Mouse (Mus musculus) megakaryocyte-erythroid progenitor cell, adult 5-6 weeks (primary cell): Measurements from ENCODE around the gene Spata13. TPM values are rescaled to one million over a fixed set of nuclear protein-coding genes. Genes with fewer than 3 reads are reported as not detected.

Experiments used
- ATAC-seq: replicated peaks from 2 replicates; pipeline ENCODE4 v1.8.0; 2016; ENCODE audit warnings: mild to moderate bottlenecking, inconsistent platforms; ENCODE audit not compliant: severe bottlenecking, poor library complexity, low FRiP score, low TSS enrichment
- total RNA-seq, 2 experiments: library from RNA; stranded (forward) in 1 of 2; stranded (reverse) in 1 of 2; fragments of 200-1000, 215-1000 nt in 1 of 2; fragments of >200 nt in 1 of 2; fragmentation: Nextera tagmentation in 1 of 2; gene quantifications; 2 replicates each; pipeline ENCODE4 v1.2.3; 2014 to 2017

Spata13 gene
- total RNA-seq, 2 experiments from 2014 or later, result 1.7 to 3.0 TPM

DNA sequence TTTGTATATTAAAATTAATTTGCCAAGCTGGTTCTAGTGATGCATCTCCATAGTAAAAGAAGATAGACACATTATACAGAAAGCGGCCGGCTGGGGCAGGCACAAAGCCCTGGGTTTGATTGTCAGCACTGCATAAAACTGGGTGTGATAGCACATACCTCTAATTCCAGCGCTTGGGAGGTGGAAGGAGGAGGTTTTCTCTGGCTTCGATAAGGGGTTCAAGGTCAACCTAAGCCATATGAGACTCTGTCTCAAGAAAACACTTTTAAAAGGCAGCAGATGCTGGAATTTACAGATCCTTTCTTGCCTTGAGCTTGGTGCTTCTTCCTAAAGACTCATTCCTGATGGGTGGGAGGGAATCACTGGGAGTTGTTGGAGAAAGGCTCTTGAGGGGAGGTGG is 130.7 kb downstream of the Spata13 start:
- no peak for ATAC-seq

DNA sequence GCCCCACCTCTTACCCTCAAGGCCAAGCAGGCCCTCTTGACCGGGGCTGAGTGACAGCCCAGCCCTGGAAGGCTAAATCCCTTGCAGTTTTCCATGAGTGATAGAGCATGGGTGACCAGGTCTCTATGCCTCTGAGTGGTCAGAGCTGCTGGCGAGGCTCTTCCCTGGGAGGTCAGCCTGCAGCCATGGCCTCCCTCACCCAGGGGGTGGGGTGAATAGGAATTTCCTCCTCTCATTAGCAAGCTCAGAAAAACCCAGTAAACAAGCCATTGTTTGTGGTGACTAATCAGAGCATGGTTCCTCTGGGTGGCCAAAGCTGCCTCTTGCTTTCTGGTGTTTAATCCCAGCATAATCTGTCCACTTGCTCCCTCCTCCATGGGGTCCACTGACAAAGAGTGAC is 131.2 kb downstream of the Spata13 start:
- ATAC-seq, result no peak

DNA sequence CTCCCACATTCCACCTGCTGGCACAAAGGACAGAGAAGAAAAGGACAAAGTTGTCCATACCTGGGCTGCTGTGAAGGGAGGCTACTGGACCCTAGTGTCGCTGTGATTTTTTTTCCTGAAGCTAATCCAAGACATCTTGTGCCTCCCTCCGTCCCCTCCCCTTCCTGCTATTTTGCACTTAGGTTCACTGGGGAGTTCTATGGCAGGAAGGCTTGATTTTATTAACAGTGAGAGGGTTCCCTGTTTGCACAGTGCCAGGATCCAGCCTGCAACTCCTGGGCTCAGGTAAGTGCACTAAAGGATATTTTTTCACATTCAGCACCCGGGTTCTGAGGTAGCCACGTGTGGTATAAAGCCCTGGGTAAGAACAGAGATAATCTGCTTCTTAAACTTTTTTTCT is 134.1 kb downstream of the Spata13 start, which contains the start of gene C1qtnf9:
TSS of gene C1qtnf9 (plus strand) at position 251 of the 400 bp plus-strand sequence.
- no peak for ATAC-seq

DNA sequence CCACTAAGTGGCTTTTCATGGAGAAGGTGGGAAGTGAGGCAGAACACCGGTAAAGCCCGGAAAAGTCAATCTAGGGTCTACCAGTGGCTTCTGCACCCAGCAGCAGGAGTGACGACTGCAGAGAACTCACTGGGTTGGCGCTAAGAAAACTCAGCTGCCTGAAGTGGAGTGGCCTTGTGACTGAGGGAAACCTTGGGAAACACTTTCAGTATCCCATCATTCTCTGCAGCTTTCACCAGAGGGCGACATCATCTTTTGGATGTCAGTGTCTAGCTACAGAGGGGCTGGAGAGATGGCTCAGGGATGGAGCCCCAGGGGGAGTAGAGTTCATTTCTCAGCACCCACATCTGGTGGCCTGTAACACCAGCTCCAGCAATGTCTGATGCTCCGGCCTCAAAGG is 135.5 kb downstream of the Spata13 start:
- ATAC-seq, result no peak

DNA sequence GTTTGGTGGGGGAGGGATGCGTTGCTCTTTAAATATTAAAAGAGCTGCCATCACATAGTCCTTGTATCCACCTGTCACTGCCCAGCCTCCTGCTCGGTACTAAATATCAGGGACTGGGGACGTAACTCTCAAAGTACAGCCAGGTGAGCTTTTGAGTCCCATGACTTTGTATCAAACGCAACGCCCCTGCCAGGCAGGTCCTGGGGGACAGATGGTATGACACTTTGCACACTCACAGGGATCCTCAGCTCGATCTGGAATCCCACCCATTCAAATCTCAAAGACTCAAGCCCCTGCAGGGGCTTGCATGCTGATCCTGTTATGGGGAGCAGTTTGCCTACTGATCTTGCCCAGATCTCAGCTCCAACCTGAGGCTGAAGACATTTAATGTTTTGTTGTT is 136.8 kb downstream of the Spata13 start:
- no peak for ATAC-seq

DNA sequence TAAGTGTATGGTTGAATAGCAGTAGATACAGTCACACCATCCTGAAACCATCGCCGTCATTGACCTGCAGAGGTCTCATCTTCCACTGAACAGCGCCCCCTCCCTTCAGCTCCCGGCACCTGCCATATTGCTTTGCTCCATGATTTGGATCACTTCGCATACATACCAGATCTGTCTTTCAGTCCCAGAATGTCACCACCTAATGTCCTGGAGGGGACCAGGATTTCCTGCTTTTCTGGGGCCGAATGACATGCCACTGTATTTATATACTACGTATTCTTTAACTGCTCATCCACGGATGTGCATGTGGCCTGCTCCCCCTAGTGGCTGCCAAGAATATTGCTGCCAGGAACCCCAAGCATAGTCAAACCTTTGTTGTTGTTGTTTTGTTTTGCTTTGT is 137.3 kb downstream of the Spata13 start:
- peak; percentile 98 for ATAC-seq

DNA sequence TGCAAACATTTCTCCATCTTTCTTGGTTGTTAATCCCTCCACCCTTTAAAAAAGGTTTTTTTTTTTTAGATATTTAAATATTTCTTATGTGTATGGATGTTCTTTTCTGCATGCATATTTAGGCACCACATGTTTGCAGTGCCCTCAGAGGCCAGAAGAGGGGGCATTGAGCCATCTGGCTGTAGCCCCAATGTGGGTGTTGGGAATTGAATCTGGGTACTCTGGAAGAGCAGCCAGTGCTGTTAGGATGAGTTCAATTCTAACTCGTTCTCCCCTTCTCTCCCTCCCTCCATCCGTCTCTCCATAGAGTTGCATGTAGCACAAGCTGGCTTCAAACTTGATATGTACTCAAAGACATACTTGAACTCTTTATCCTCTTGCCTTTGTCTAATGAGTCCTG is 139.7 kb downstream of the Spata13 start:
- ATAC-seq, result no peak

DNA sequence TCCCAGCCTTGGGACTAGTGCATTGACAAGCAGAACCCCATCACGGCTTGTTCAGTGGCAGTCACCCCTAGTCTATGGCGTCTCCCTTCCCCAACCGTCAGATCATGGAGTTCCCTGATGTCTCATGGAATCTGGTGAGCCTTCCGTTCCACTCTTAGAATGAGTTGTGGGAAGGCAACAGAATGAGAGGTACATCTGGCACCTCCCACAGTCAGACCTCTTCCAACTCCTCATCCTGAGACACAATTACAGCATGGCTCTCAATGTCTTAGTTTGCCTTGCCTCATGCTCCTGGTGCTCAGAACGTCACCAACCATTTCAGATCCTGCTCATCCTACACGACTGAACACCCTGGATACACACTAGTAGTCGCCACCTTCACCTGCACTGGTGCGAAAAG is 142.7 kb downstream of the Spata13 start:
- ATAC-seq, result no peak

DNA sequence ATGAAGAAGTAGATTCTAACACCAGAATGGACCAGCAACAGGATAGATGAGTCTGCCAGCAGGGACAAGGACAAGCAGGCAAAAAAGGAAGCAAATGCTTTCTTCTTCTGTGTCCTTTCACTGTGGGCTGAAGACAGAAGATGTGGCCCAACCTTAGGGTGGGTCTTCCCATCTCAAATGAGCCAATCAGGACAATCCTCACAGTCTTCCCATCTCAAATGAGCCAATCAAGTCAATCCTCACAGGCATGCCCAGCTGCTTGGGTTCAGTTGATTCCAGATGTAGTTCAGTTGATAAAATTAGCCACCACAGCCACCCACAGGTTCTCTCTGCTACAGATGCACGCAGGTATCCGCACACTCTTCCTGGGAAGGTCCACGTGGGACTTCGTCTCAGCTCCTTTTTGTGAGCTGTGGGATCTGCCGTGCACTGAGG is 143.7 kb downstream of the Spata13 start:
- ATAC-seq, result peak; percentile 81

DNA sequence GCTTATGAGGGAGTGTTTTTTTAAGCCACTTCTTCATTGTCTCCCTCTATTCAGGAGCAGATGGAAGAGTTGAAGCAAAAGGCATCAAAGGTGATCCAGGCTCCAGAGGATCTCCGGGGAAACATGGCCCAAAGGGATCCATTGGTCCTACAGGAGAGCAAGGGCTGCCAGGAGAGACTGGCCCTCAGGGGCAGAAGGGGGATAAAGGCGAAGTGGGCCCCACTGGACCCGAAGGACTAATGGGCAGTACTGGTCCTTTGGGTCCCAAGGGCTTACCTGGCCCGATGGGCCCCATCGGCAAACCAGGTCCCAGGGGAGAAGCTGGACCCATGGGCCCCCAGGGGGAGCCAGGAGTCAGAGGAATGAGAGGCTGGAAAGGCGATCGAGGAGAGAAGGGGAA is 145.4 kb downstream of the Spata13 start:
- no peak for ATAC-seq

DNA sequence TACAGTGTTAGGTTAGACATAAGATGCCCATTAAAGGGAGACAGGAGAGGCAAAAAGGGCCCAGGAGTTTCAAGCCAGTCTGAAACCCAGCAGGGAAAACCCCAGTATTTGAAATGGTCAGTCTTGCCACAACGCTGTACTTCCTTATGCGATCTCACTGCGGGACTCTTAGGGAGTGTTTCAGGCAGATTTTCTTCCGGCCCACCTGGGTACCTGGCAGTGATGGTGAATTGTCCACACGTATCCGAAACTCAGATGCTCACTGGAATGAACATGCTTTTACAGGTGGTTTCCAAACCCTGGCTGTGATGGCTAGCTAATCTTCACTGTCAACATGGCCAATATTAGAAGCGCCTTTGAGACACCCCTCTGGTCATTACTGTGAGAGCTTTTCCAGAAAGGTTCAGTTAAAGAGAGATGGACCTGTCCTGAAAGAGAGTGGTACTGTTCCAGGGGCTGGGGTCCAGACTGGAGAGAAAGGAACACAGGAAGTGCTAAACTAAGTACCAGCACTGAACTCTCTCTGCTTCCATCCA is 148.4 kb downstream of the Spata13 start:
- ATAC-seq, result no peak

DNA sequence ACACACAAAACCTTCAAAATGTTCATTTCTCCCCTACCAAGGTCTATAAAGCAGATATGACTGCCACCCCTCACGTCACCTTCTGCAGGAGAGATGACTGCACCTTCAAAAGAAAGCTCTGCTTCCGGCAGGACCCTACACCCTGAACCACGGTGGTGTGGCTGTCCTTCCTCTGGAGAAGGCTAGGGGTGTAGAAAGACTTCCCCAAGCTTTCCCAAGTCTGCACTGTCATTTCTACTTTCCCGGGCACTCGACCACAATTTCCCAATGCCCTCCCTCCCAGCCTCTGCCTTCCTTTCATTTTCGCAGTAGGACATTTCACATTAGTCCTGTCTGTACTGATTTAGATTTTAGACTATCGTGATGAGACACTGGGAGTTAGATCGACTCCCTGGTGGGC is 149.4 kb downstream of the Spata13 start:
- ATAC-seq, result no peak

DNA sequence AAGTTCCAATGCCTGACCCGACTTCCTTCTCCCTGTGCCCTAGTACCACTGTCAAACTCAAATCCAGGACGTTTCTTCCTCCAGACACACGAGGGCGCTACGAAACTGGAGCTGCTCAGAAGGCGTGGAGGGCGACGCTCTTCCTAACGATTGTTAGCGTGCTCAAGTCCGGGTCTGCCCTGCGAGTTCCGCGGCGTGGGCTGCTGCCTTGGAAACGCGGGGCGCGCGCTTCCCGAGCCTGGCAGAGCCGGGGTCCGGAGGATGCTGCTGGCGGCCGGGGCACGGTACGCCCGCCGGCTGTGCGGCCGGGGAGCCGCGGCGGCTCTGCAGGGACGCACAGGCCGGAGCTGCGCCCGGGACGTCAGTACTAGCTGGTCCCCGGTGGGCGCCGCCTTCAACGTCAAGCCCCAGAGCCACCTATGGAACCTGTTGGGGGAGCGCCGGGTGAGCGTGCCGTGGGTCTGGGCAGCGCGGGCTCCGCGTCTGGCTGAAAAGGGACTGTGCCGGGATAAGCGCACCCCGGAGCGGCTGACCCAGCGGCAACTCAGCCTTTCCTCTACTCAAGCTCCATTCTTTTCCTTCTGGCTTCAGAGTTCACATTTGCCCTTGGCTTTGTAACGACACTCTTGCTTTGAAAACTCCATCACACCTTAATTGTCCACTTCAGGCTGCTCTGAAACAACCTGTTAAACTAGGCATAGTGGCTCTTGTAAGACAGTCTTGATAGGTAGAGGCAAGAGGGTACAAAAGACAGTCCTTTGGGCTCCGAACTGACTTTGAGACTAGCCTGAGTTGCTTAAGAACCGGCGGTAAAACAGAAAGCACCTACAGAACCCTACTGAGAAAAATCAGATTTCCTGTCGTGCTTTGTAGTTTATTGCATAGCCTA is 150.9 kb downstream of the Spata13 start, which contains the start of gene Mipep:
TSS of gene Mipep (plus strand) at position 147 of the 889 bp plus-strand sequence.
- ATAC-seq, result peak; percentile 91

DNA sequence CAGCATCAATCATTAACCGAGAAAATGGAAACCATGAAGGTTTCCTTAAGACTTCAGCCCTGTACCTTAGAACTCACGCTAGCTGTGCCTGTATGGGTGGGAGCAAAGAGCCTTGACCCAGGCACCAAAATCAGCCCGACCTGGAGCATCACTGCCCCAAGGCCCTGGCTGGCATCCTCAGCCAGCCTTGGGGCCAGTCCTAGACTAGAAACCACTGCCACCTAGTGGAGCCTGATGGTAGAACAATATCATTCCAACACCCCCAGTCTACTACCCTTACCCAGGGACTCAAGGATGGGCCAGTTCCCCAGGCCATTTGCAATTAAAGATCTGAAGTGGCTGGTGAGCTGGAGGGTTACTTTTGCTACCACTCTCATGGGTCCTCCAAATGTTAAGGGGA is 156.3 kb downstream of the Spata13 start:
- peak; percentile 96 for ATAC-seq

DNA sequence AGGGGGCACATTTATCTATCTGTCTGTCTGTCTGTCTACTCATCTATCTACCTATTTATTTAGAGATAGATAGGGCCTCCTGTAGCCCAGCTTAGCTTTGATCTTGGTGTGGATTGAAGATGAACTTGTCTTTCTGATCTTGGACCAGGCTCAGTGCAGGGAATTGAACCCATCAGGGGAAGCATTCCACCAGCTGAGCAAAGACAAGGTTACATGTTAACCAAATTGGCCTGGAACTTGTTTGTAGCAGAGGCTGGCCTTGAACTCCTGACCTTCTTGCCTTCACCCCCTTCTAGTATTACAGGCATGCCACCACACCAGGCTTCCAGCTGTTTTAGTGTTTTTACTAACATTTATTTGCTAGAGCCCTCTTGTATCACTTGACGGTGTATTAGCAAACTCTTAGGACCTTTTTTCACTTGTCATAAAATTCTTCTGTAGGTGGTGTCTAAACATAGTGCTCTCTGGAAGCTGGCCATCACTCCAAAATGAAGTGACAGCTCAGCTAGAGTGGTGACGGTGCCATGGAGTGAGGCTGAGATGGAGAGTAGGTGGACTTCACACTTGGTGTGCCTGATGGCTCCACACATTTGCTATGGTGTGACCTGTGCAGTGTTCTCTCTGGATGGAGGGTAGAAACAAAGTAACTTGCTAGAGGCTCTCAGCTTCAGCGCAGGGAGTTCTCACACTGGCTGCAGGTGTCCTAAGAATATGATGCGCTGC is 163.0 kb downstream of the Spata13 start:
- no peak for ATAC-seq

DNA sequence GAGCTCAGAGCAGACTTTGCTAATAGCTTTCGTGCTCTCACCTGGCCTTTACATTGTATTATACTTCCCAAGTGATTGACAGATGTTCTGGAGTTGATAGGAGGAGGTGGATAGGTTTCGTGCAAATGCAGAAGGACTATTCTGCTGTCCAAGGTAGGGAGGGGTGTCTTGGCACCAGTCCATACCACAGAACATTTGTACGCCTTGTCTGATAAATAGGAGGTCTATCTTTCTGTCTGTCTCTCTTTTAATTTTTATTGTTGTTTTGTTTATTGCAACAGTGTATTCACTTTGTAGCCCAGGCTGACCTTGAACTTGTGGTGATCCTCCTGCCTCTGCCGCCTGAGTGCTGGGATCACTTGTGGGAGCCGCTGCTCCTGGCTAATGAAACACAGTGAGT is 163.8 kb downstream of the Spata13 start:
- ATAC-seq, result peak; percentile 56

DNA sequence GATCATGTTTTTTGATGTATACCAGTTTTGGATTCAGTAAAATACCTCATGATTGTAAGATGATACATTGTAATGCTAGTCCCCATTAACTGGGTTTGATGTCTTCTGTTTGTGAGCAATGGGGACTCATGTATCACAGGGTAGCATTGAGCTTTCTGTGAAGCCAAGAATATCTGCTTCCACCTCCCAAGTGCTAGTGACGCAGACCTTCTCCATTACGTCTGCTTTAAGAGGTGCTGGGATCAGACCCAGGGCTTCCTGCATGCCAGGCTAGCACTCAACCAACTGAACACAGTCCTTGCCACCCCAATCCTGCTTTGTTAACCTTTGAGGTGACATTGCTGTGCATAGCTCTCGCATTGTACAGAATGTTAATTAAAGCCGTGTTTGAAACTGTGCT is 164.9 kb downstream of the Spata13 start:
- ATAC-seq, result no peak

DNA sequence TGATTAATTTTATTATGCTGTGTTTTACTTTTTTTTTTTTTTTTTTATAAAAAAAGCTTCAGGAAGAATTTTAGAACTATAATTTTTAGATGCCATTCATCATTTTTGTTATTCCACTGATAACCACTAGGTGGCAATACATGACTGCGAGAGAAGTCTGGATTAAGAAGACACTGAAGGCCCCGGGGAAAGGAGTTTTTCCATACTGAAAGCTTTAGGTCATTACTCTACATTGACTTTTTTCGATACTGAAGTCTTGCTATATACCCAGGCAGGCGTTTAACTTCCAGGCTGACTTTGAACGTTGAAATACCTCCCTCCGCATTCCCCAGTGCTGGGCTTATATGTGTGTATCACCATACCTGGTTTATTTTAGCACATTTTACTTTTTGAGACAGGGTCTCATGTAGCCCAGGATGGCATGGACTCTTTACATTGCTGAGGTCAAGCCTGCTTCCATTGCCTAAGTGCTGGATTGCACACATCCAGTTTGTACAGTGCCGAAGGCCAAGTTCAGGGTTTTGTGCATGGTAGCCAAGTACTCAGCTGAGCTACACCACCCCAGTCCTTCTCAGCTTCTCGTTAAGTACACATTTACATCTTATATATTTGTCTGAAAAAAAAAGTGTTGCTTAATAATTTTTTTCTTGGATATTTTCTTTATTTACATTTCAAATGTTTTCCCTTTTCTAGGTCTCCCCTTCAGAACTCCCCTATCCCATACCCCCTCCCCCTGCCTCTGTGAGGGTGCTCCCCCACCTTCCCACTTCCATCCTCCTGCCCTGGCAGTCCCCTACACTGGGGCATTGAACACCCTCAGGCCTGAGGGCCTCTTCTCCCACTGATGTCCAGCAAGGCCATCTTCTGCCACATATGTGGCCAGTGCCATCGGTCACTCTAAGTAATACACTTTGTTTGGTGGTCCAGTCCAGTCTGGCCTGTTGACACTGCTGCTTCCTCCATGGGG is 166.2 kb downstream of the Spata13 start:
- ATAC-seq, result peak; percentile 34; the same call in 1 of the 2 replicates

DNA sequence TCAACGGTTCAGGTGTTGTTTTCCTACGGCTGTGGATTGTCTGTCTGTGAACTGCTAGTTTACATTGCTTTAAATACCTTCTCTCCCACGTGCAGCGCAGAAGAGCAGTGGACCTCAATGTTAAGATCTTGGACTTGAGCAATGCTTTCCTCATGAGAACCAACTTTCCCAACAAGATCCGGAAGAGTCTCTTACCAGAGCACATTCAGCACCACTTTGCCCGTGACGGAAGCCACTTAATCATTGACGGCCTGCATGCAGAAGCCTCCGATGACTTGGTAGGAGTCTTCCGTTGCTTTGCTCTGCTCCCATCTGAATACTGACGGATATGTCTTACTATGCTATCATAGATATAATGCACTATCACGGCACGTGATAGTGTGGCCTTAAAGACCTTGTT is 168.2 kb downstream of the Spata13 start:
- ATAC-seq, result no peak
